Mouse (Mus musculus) kidney, adult 2 months (tissue): ENCODE measurements around the gene Tssk6. TPM values are rescaled to one million over a fixed set of nuclear protein-coding genes. Genes with fewer than 3 reads are reported as not detected.

Experiments
- DNase-seq: peaks from one replicate; pipeline ENCODE4 v3.0.0; 2021
- H3K27ac ChIP-seq: fragments of 200-500 bp; 2 replicates; pipeline ENCODE4 v1.5.1; 2012; ENCODE audit warnings: low read depth, low read length, control low read depth, inconsistent platforms; ENCODE audit not compliant: insufficient read depth
- H3K27me3 ChIP-seq: fragments of 200-500 bp; replicated peaks from 2 replicates; pipeline ENCODE4 v1.6.1; 2012; ENCODE audit warnings: mild to moderate bottlenecking, moderate library complexity, low read length, inconsistent platforms; ENCODE audit not compliant: control insufficient read depth, insufficient read depth
- H3K36me3 ChIP-seq: fragments of 200-500 bp; 2 replicates; pipeline ENCODE4 v1.6.1; 2012; ENCODE audit warnings: mild to moderate bottlenecking, moderate library complexity, low read length, inconsistent platforms; ENCODE audit not compliant: control insufficient read depth, insufficient read depth
- H3K4me1 ChIP-seq: fragments of 200-500 bp; 2 replicates; pipeline ENCODE4 v1.6.1; 2011; ENCODE audit warnings: low read length; ENCODE audit not compliant: control insufficient read depth, insufficient read depth
- H3K4me3 ChIP-seq: fragments of 200-500 bp; 2 replicates; pipeline ENCODE4 v1.5.1; 2011; ENCODE audit warnings: mild to moderate bottlenecking, low read depth, low read length, control low read depth; ENCODE audit not compliant: insufficient read depth
- CTCF ChIP-seq: fragments of 200-500 bp; conservative IDR thresholded peaks from 2 replicates; pipeline ENCODE4 v1.5.1; 2011; ENCODE audit warnings: low read depth, mild to moderate bottlenecking, control low read depth, low read length, moderate library complexity, mixed read lengths; ENCODE audit not compliant: insufficient read depth, insufficient read length
- POLR2A ChIP-seq: fragments of 200-500 bp; IDR thresholded peaks from one replicate; pipeline ENCODE4 v1.6.1; 2011; ENCODE audit warnings: low read depth, low read length, control low read depth
- WGBS: fragments of 180-500 bp; shearing (Covaris S2); methylation state at CpG from one replicate; pipeline ENCODE4 v1.1.7; 2018; 5-methylcytosine and 5-hydroxymethylcytosine counted together
- polyA plus RNA-seq: library from polyadenylated mRNA; depleted of rRNA; stranded (reverse); fragments of >200 nt; gene quantifications from 2 replicates; pipeline ENCODE4 v1.2.3, GENCODE M21; 2012

The Tssk6 gene
- polyA plus RNA-seq, 1 experiment: 1.3 TPM

DNA sequence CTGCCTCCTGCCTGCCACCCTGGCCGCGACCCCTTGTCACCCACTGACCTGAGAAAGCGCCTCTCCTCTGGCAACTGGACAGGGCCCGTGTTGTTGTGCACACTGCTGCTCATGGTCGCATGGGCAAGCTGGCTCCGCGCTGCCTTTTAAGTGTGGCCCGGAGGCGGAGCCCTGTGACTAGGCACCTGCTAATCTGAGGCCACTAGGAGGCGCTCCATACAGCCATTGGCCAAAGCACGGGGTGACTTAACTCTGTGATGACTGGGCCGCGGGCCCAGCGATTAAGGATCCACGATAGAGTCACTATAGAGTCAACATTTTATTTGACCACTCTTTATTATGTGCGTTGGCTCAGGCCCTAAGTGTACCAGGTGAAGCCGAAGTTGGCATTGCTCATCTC is 8.1 kb upstream of the Tssk6 start:
- H3K27ac ChIP-seq: no peak overlapping the region
- peak; percentile 56 for DNase-seq
- peaks cover 12% of the 10 kb centered on the region; the same call in 1 of the 2 replicates for H3K4me1 ChIP-seq
- no peaks in the 10 kb centered on the region for H3K27me3 ChIP-seq
- no peak for TF ChIP-seq POLR2A
- peak; percentile 48 for TF ChIP-seq CTCF
- WGBS: 52% methylated on average over 17 of the region's 17 CpGs
- H3K36me3 ChIP-seq: no peaks in the 10 kb centered on the region
- H3K4me3 ChIP-seq: no peak overlapping the region

DNA sequence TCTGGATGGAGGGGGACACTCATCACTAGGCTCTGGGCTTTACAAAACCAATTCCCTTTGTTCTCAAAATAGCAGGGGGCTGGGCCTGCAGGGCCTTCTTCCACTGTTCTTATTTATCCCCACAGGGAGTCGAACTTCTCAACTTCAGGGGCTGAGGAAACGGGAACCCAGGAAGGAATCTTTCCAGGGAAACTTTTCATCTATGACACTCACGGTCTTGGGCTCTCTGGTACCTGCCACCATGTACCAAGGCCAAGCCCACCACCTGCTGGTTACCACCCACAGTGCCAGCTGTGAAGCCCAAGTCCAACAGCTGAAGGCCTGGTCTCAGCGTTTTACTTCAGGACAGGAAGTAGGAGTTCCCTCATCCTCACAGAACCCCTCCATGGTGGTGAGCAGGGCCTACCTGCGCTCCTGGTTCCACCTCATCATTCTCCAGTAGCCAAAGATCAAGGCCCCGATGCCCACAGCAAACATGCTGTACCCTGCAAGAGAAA is 7.1 kb upstream of the Tssk6 start:
- H3K27ac ChIP-seq: no peak overlapping the region
- peaks cover 14% of the 10 kb centered on the region; the same call in 1 of the 2 replicates for H3K4me1 ChIP-seq
- H3K4me3 ChIP-seq: no peak overlapping the region
- DNase-seq: no peak
- TF ChIP-seq POLR2A: no peak
- no peak for TF ChIP-seq CTCF
- H3K36me3 ChIP-seq: no peaks in the 10 kb centered on the region
- H3K27me3 ChIP-seq: no peaks in the 10 kb centered on the region
- 68% methylated on average over 6 of the region's 6 CpGs for WGBS

DNA sequence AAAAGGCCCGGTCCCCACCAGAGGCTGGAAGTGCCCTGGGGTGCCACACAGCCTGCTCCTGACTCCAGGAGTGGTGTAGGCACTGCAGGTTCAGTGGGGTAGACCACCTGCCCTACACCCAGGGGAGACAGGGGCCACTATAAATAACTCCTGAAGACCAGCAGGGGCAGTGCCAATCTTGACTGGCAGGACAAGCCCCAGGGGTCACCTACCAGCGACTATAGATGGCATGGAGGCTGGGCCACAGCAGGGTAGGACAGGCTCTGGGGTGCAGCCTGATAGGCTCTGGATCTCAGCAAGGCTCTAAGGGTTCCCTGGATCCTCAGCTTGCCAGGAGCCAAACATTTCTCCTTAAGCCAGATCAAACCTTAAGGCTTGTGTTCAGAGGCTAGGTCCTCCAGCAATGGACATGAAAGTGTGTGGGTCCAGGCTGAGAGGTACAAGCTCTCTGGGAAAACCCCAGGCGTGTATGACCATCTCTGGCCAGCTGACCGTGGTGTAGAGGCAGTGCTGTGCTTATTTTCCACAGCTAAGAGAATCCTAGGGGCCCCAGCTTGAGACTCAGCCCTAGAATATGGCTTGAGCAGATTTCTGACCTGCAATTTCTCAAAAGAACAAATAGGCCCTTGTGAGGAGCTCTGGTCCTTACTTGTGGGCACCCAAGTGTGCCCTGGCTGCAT is 6.1 kb upstream of the Tssk6 start:
- TF ChIP-seq POLR2A: no peak
- no peak for TF ChIP-seq CTCF
- WGBS: 58% methylated on average over 4 of the region's 4 CpGs
- no peaks in the 10 kb centered on the region for H3K36me3 ChIP-seq

DNA sequence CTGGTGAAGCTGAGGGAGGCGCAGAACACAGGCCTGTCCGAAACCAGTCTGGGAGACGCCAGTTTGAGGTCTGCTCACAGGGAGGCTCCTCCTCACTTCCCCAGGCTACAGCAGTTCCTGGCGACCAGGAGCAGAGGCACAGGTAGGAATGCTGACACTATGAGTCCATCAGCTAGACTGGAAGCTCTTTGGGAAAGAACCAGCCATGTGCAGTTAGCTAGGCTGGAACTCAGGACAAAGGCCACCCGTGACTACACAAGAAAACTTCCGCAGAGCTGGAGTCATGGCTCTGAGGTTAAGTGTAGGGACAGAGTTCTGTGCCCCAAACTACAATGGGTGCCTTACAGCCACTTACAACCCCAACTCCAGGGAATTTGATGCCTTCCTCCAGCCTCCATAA is 4.1 kb upstream of the Tssk6 start:
- H3K4me1 ChIP-seq: peaks cover 25% of the 10 kb centered on the region; the same call in 1 of the 2 replicates
- H3K27ac ChIP-seq: no peak overlapping the region
- no peaks in the 10 kb centered on the region for H3K27me3 ChIP-seq
- H3K4me3 ChIP-seq: no peak overlapping the region
- TF ChIP-seq POLR2A (no peak), CTCF (no peak)
- peak; percentile 74 for DNase-seq
- WGBS: 61% methylated on average over 6 of the region's 6 CpGs
- no peaks in the 10 kb centered on the region for H3K36me3 ChIP-seq

More for the DNA sequence above, 6.1 kb upstream of the Tssk6 start:
- DNase-seq: no peak
- no peak overlapping the region for H3K27ac ChIP-seq
- H3K4me3 ChIP-seq: no peak overlapping the region
- peaks cover 20% of the 10 kb centered on the region; the same call in 1 of the 2 replicates for H3K4me1 ChIP-seq
- no peaks in the 10 kb centered on the region for H3K27me3 ChIP-seq

GRCm38 (mm10) chr8:69899876-69900275 is 2.1 kb upstream of the Tssk6 start:
- Histone ChIP-seq H3K27ac (no peak overlapping the region), H3K4me3 (no peak overlapping the region), H3K4me1 (peaks cover 25% of the 10 kb centered on the region; the same call in 1 of the 2 replicates), H3K27me3 (no peaks in the 10 kb centered on the region), H3K36me3 (no peaks in the 10 kb centered on the region)
- WGBS: 52% methylated on average over 2 of the region's 2 CpGs
- DNase-seq: peak; percentile 76
- no peak for TF ChIP-seq CTCF
- no peak for TF ChIP-seq POLR2A

- no peaks in the 10 kb centered on the region for H3K36me3 ChIP-seq
Observed at GRCm38 (mm10) chr8:69900895-69901451, 1.0 kb upstream of the Tssk6 start.

More at GRCm38 (mm10) chr8:69900895-69901451, 1.0 kb upstream of the Tssk6 start:
- WGBS: 11% methylated on average over 12 of the region's 12 CpGs
- Histone ChIP-seq H3K4me1 (peaks cover 25% of the 10 kb centered on the region; the same call in 1 of the 2 replicates), H3K27ac (peak overlapping the region; percentile 81), H3K4me3 (peak overlapping the region; percentile 61), H3K27me3 (no peaks in the 10 kb centered on the region)
- DNase-seq: no peak
- TF ChIP-seq CTCF (no peak), POLR2A (no peak)
